Mouse (Mus musculus) CH12.LX (cell line): ENCODE data around the gene Maip1. TPM values are rescaled to one million over a fixed set of nuclear protein-coding genes. Genes with fewer than 3 reads are reported as not detected.

Experiments used
- DNase-seq: peaks from one replicate; pipeline ENCODE4 v3.0.0-alpha.2; 2013; ENCODE audit errors: extremely low read depth
- H3K27ac ChIP-seq: 2 replicates; pipeline ENCODE4 v1.5.1; 2012; ENCODE audit warnings: low read depth, mild to moderate bottlenecking, control low read depth, moderate library complexity; ENCODE audit not compliant: insufficient read depth
- H3K27me3 ChIP-seq: replicated peaks from 2 replicates; pipeline ENCODE3; 2012; ENCODE audit warnings: inconsistent platforms
- H3K36me3 ChIP-seq, 2 experiments: replicated peaks in 1 of 2; 2 replicates each; pipeline versions ENCODE3 to v1.6.1; 2012; ENCODE audit warnings: inconsistent platforms in 1 of 2, low read length in 1 of 2, mild to moderate bottlenecking in 1 of 2, mixed read lengths in 1 of 2, moderate library complexity in 1 of 2; ENCODE audit not compliant: control insufficient read depth in 1 of 2, insufficient read depth in 1 of 2
- H3K4me1 ChIP-seq, 2 experiments: 2 replicates each; pipeline ENCODE4 v1.6.1; 2012; ENCODE audit warnings: inconsistent platforms in 1 of 2, moderate library complexity in 1 of 2; ENCODE audit not compliant: insufficient read depth in 2 of 2, control insufficient read depth in 1 of 2
- H3K4me2 ChIP-seq: 2 replicates; pipeline ENCODE4 v1.6.1; 2012; ENCODE audit warnings: low read depth, mild to moderate bottlenecking, control low read depth; ENCODE audit not compliant: poor library complexity, insufficient read depth, severe bottlenecking
- H3K4me3 ChIP-seq, 3 experiments: fragments of 150-350 bp in 1 of 3; sonication (generic) in 1 of 3; replicated peaks in 1 of 3; 2 replicates each; pipeline versions ENCODE3 to v1.5.1; 2011 to 2012; ENCODE audit warnings: low read depth in 2 of 3, low read length in 2 of 3, mild to moderate bottlenecking in 2 of 3, moderate library complexity in 2 of 3, control low read depth in 1 of 3, improper control_type of control experiment in 1 of 3, inconsistent platforms in 1 of 3, mixed read lengths in 1 of 3; ENCODE audit not compliant: poor library complexity in 1 of 3
- H3K79me2 ChIP-seq: replicated peaks from 2 replicates; pipeline ENCODE4 v1.6.1; 2012; ENCODE audit warnings: mild to moderate bottlenecking, moderate library complexity; ENCODE audit not compliant: control insufficient read depth, poor library complexity, insufficient read depth, severe bottlenecking; ENCODE audit errors: extremely low read depth
- H3K9ac ChIP-seq: 2 replicates; pipeline ENCODE4 v1.6.1; 2012; ENCODE audit warnings: low read depth, mild to moderate bottlenecking, control low read depth, moderate library complexity; ENCODE audit not compliant: insufficient read depth
- H3K9me3 ChIP-seq: replicated peaks from 2 replicates; pipeline ENCODE3; 2012; ENCODE audit warnings: low read length, inconsistent platforms, mixed read lengths
- BHLHE40 ChIP-seq: IDR thresholded peaks from 2 replicates; pipeline ENCODE4 v1.6.1; 2011; ENCODE audit warnings: mild to moderate bottlenecking, low read depth, low read length, improper control_type of control experiment
- CHD2 ChIP-seq: IDR thresholded peaks from 2 replicates; pipeline ENCODE4 v1.6.1; 2011; ENCODE audit warnings: low read length, improper control_type of control experiment
- CTCF ChIP-seq, 2 experiments: IDR thresholded peaks in 1 of 2; conservative IDR thresholded peaks in 1 of 2; 2 replicates each; pipeline ENCODE4 v1.5.1; 2011 to 2012; ENCODE audit warnings: low read depth in 2 of 2, low read length in 2 of 2, improper control_type of control experiment in 1 of 2, inconsistent platforms in 1 of 2, mild to moderate bottlenecking in 1 of 2, moderate library complexity in 1 of 2
- ETS1 ChIP-seq: conservative IDR thresholded peaks from 2 replicates; pipeline ENCODE4 v1.6.1; 2012; ENCODE audit warnings: low read depth, mild to moderate bottlenecking, inconsistent platforms, low read length, improper control_type of control experiment, moderate library complexity
- HCFC1 ChIP-seq: IDR thresholded peaks from 2 replicates; pipeline ENCODE4 v1.6.1; 2012; ENCODE audit warnings: low read depth, mild to moderate bottlenecking, inconsistent platforms, low read length, improper control_type of control experiment
- JUN ChIP-seq: IDR thresholded peaks from 2 replicates; pipeline ENCODE4 v1.6.1; 2011; ENCODE audit warnings: low read depth, mild to moderate bottlenecking, low read length, improper control_type of control experiment, moderate library complexity; ENCODE audit not compliant: insufficient read depth
- JUND ChIP-seq: conservative IDR thresholded peaks from 2 replicates; pipeline ENCODE4 v1.6.1; 2011; ENCODE audit warnings: low read depth, low read length, improper control_type of control experiment
- MAFK ChIP-seq: IDR thresholded peaks from 2 replicates; pipeline ENCODE4 v1.6.1; 2011; ENCODE audit warnings: low read length, improper control_type of control experiment; ENCODE audit not compliant: insufficient replicate concordance
- MAZ ChIP-seq: IDR thresholded peaks from 2 replicates; pipeline ENCODE4 v1.6.1; 2012; ENCODE audit warnings: low read depth, mild to moderate bottlenecking, inconsistent platforms, low read length, improper control_type of control experiment, moderate library complexity
- MEF2A ChIP-seq: IDR thresholded peaks from 2 replicates; pipeline ENCODE4 v1.6.1; 2014; ENCODE audit warnings: low read depth, mild to moderate bottlenecking, inconsistent platforms, low read length, improper control_type of control experiment, borderline replicate concordance
- MYC ChIP-seq: IDR thresholded peaks from 2 replicates; pipeline ENCODE4 v1.6.1; 2011; ENCODE audit warnings: low read depth, mild to moderate bottlenecking, improper control_type of control experiment, low read length
- NELFE ChIP-seq: IDR thresholded peaks from 2 replicates; pipeline ENCODE4 v1.6.1; 2011; ENCODE audit warnings: low read depth, low read length, improper control_type of control experiment
- PAX5 ChIP-seq: IDR thresholded peaks from 2 replicates; pipeline ENCODE4 v1.6.1; 2012; ENCODE audit warnings: low read length, inconsistent platforms, mixed read lengths
- POLR2AphosphoS2 ChIP-seq: IDR thresholded peaks from 2 replicates; pipeline ENCODE4 v1.6.1; 2011; ENCODE audit warnings: low read depth, low read length, improper control_type of control experiment
- RAD21 ChIP-seq: IDR thresholded peaks from 2 replicates; pipeline ENCODE4 v1.6.1; 2011; ENCODE audit warnings: low read depth, mild to moderate bottlenecking, low read length, improper control_type of control experiment, moderate library complexity
- SMC3 ChIP-seq: IDR thresholded peaks from 2 replicates; pipeline ENCODE4 v1.6.1; 2011; ENCODE audit warnings: low read depth, low read length, improper control_type of control experiment
- TCF12 ChIP-seq: IDR thresholded peaks from 2 replicates; pipeline ENCODE4 v1.6.1; 2014; ENCODE audit warnings: low read depth, mild to moderate bottlenecking, inconsistent platforms, low read length, improper control_type of control experiment
- UBTF ChIP-seq: IDR thresholded peaks from 2 replicates; pipeline ENCODE4 v1.6.1; 2012; ENCODE audit warnings: low read depth, mild to moderate bottlenecking, inconsistent platforms, low read length, improper control_type of control experiment, moderate library complexity
- USF1 ChIP-seq: IDR thresholded peaks from 2 replicates; pipeline ENCODE4 v1.6.1; 2014; ENCODE audit warnings: low read depth, mild to moderate bottlenecking, inconsistent platforms, low read length, improper control_type of control experiment
- USF2 ChIP-seq: conservative IDR thresholded peaks from 2 replicates; pipeline ENCODE4 v1.6.1; 2011; ENCODE audit warnings: low read depth, low read length, improper control_type of control experiment
- ZKSCAN1 ChIP-seq: IDR thresholded peaks from 2 replicates; pipeline ENCODE4 v1.6.1; 2012; ENCODE audit warnings: low read depth, inconsistent platforms, low read length, improper control_type of control experiment, borderline replicate concordance
- ZMIZ1 ChIP-seq: IDR thresholded peaks from 2 replicates; pipeline ENCODE4 v1.6.1; 2012; ENCODE audit warnings: low read depth, mild to moderate bottlenecking, inconsistent platforms, low read length, improper control_type of control experiment
- dilution Hi-C: fragments of 300-500 bp; cut with MboI; formaldehyde crosslinking; loops from 2 replicates; pipeline ENCODE4 v1.14.3; 2020; ENCODE audit warnings: low sequenced_read_pairs; ENCODE audit not compliant: extremely low pct_unique_long_range_greater_than_20kb, extremely low pct_ligation_motif_present
- in situ Hi-C: fragments of 300-500 bp; cut with MboI; formaldehyde crosslinking; loops from 3 replicates; pipeline ENCODE4 v1.14.3; 2019; ENCODE audit warnings: low sequenced_read_pairs, low pct_ligation_motif_present, low pct_unique_long_range_greater_than_20kb, mixed read lengths
- polyA plus RNA-seq: library from polyadenylated mRNA; unstranded; fragments of >175 nt; gene quantifications from 2 replicates; pipeline ENCODE4 v1.2.1, GENCODE M21; 2012; ENCODE audit warnings: low read depth; ENCODE audit not compliant: insufficient read length
- total RNA-seq, 2 experiments: library from RNA; depleted of rRNA; stranded (reverse); fragments of 300-350 nt in 1 of 2; fragments of >200 nt in 1 of 2; gene quantifications; 2 replicates each; pipeline ENCODE4 v1.2.3; 2012 to 2014

Gene Maip1
- total and polyA plus RNA-seq, 3 experiments: 7.0 to 15.5 (median 13.9) TPM

DNA sequence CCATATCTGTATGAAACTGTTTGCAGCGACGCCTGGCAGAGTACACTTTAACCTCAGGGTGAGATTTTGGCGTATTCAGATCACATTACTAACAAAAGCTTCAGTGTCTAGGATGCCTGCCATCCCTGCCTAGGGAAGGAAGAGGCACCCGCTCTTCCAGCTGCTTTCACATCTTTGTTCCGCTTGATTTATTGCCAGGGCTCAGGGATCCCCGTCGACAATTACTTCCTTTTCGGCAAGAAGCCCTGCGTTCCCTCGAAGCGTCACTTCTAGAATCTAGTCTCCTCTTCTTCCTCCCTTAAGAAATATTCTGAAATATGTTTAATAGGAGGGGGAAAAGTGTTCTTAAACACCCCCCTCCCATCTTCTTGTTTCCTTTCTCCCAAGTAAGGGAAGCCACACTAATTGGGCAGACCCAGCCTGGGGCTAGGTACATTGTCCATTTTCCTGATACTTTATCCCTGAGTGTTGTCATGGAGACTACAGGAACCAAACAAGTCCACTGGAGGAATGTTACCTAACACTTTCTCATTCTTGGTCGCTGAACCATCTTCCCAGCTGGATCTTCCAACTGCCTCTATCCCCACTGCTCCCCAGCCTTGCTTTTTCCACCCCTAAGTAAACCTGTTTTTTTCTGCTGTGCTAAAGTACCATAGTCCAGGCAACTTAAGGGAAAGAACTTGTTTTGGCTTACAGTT, 23.8 kb downstream of the Maip1 start:
- no peak for DNase-seq
- TF ChIP-seq CHD2 (no peak), HCFC1 (no peak), ZMIZ1 (no peak), CTCF (conservative IDR thresholded peaks at IDR 0.05 in 1 of 2, IDR thresholded peaks at IDR 0.05 in 1 of 2; ENCODE audit: low read depth in 2 of 2, low read length in 2 of 2) (no peak), MAZ (no peak), ZKSCAN1 (no peak), MAFK (no peak), USF1 (no peak), TCF12 (no peak), RAD21 (no peak), SMC3 (no peak), PAX5 (no peak), ETS1 (no peak), MYC (no peak), BHLHE40 (no peak)
- dilution Hi-C loops: no loop called here
- no peak overlapping the region for H3K27ac ChIP-seq
- no peaks in the 10 kb centered on the region for H3K27me3 ChIP-seq
- H3K36me3 ChIP-seq: no peaks in the 10 kb centered on the region
- H3K4me3 ChIP-seq: no peak overlapping the region
- no peaks in the 10 kb centered on the region for H3K9me3 ChIP-seq
- H3K4me2 ChIP-seq: no peak overlapping the region
- peaks cover 0 to 8% of the 10 kb centered on the region in 2 experiments; a peak in 1 of 4 replicates for H3K4me1 ChIP-seq
- H3K79me2 ChIP-seq: no peaks in the 10 kb centered on the region
- H3K9ac ChIP-seq: no peak overlapping the region
- in situ Hi-C loops: loop anchor here (10.0 kb wide), 1 partner anchor 515 kb away; no protein-coding TSS in a partner anchor

DNA sequence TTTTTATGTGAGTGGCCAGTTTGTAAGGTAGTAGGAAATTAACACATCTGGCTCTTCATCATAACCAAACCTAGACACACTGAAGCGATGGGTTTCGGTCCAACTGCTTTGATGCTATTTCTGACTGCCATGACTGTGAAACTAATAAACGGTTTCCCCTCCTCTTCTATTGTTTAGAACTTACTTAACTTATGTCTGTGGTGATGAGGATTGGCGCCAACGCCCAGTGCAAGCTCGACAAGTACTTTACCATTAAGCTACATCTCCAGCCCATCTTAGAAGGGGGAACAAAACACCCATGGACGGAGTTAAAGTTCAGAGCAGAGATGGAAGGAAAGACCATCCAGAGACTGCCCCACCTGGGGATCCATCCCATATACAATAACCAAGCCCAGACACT, 27.0 kb downstream of the Maip1 start:
- in situ Hi-C loops (no loop called here), dilution Hi-C loops (no loop called here)
- Histone ChIP-seq H3K4me1 (peaks cover 0 to 8% of the 10 kb centered on the region in 2 experiments; a peak in 1 of 4 replicates), H3K79me2 (no peaks in the 10 kb centered on the region), H3K27me3 (no peaks in the 10 kb centered on the region), H3K4me2 (no peak overlapping the region), H3K4me3 (no peak overlapping the region), H3K9me3 (no peaks in the 10 kb centered on the region), H3K36me3 (no peaks in the 10 kb centered on the region), H3K27ac (no peak overlapping the region), H3K9ac (no peak overlapping the region)
- TF ChIP-seq HCFC1 (no peak), ZKSCAN1 (no peak), USF1 (no peak), PAX5 (no peak), NELFE (no peak), JUN (no peak), JUND (no peak), UBTF (no peak), USF2 (no peak), CHD2 (no peak), MEF2A (no peak), CTCF (conservative IDR thresholded peaks at IDR 0.05 in 1 of 2, IDR thresholded peaks at IDR 0.05 in 1 of 2; ENCODE audit: low read depth in 2 of 2, low read length in 2 of 2) (no peak), POLR2AphosphoS2 (no peak), MAFK (no peak), MYC (no peak)
- DNase-seq: no peak
